9 mouse cellular contexts compared by ENCODE assay signal in genomic region chr13:33934743-33935142, GRCm38 (mm10). TPM values are rescaled to one million over a fixed set of nuclear protein-coding genes. Genes with fewer than 3 reads are reported as not detected.
DNase-seq lines count a peak whose midpoint lies in the region; ATAC-seq and TF ChIP-seq lines count a peak whose summit lies in the region.
"Had no signal": no experiment of that assay in that cellular context is flagged by ENCODE, and none has a peak within 500 bp of the region (broad histone marks: within the 10 kb centered on the region; RNA-seq: fewer than 3 reads in every experiment).

No protein-coding gene starts in this region.

- no peak overlapping the region for H3K4me3 ChIP-seq in heart, embryonic 11.5 days (ENCODE audit: low read depth, low read length)
- peak overlapping the region; percentile 64 for H3K4me3 ChIP-seq in lung, embryonic 14.5 days (ENCODE audit: low read depth, low read length)

- intact Hi-C loops in heart, postnatal 14 days (cut with DNase I) = no loop called here

- 63% methylated on average over 6 of the region's 6 CpGs for WGBS in heart, embryonic 11.5 days (ENCODE audit: insufficient replicate concordance)
- WGBS in lung, embryonic 14.5 days = 72% methylated on average over 6 of the region's 6 CpGs

- peak overlapping the region; percentile 82 for H3K4me2 ChIP-seq in heart, embryonic 11.5 days
- peak overlapping the region; percentile 79 for H3K4me2 ChIP-seq in lung, embryonic 14.5 days

- TF ChIP-seq CTCF in lung, embryonic 14.5 days (IDR thresholded peaks at IDR 0.05; ENCODE audit: low read depth) = no peak

- no peaks in the 10 kb centered on the region; the same call in 1 of the 2 replicates for H3K4me1 ChIP-seq in heart, embryonic 11.5 days (ENCODE audit: control insufficient read depth, insufficient read depth, low read length)
- peaks cover 5% of the 10 kb centered on the region; the same call in 1 of the 2 replicates for H3K4me1 ChIP-seq in lung, embryonic 14.5 days (ENCODE audit: insufficient read depth)

- H3K9ac ChIP-seq in heart, embryonic 11.5 days (ENCODE audit: low read depth, low read length) = no peak overlapping the region
- H3K9ac ChIP-seq in lung, embryonic 14.5 days = peak overlapping the region; percentile 79; the same call in 1 of the 2 replicates

- DNase-seq in heart, adult 18-20 months = peak; percentile 44 to 54
- no peak for DNase-seq in heart, postnatal 14 days
- DNase-seq in adrenal gland, adult 18-20 months (ENCODE audit: low spot score in 2 of 2) = peak; percentile 28 to 49
- no peak for DNase-seq in lung, embryonic 14.5 days
- no peak for DNase-seq in thymus, postnatal 4 days
- DNase-seq in kidney, postnatal 25 days = no peak

- ATAC-seq in heart, embryonic 11.5 days (replicated peaks; ENCODE audit: insufficient number of reproducible peaks, low FRiP score, low TSS enrichment) = no peak
- ATAC-seq in lung, embryonic 14.5 days (ENCODE audit: insufficient read depth) = no peak
- no peak for ATAC-seq in cerebellum, adult (ENCODE audit: insufficient number of reproducible peaks, low FRiP score, low TSS enrichment)

- H3K9me3 ChIP-seq in heart, embryonic 11.5 days (replicated peaks; ENCODE audit: control insufficient read depth, low read length) = no peaks in the 10 kb centered on the region
- no peaks in the 10 kb centered on the region for H3K9me3 ChIP-seq in lung, embryonic 14.5 days (ENCODE audit: low read depth, low read length)

- no peaks in the 10 kb centered on the region for H3K27me3 ChIP-seq in heart, embryonic 11.5 days (ENCODE audit: control insufficient read depth, insufficient read depth, low read length)
- H3K27me3 ChIP-seq in lung, embryonic 14.5 days (ENCODE audit: insufficient read depth, low read length) = no peaks in the 10 kb centered on the region
- H3K27me3 ChIP-seq: Patski had no signal

- no peaks in the 10 kb centered on the region for H3K36me3 ChIP-seq in heart, embryonic 11.5 days (ENCODE audit: control insufficient read depth, insufficient read depth, low read length)
- H3K36me3 ChIP-seq in lung, embryonic 14.5 days (ENCODE audit: insufficient read depth) = peaks cover 4% of the 10 kb centered on the region; the same call in 1 of the 2 replicates

- no peak overlapping the region for H3K27ac ChIP-seq in heart, embryonic 11.5 days (ENCODE audit: low read depth, low read length)
- H3K27ac ChIP-seq in lung, embryonic 14.5 days (ENCODE audit: low read depth) = no peak overlapping the region

RNA-seq across cellular contexts. Expression of gene Serpinb6c, which starts 29.2 kb away (rescaled TPM):
- total RNA-seq in heart, adult 18-20 months (2021) = not detected
- under 1 TPM in 1 of 2 experiments, not detected in 1; 0.22 TPM for total RNA-seq in heart, postnatal 14 days (2021)
- under 1 TPM; 0.45 to 0.60 TPM for total RNA-seq in adrenal gland, adult 18-20 months (2021)
- polyA plus RNA-seq in heart, embryonic 11.5 days (2014; fragmentation: Nextera tagmentation; extraction: Ambion mirVana) = not detected in 2 replicates
- polyA plus RNA-seq in lung, embryonic 14.5 days (2014; fragmentation: Nextera tagmentation; extraction: Ambion mirVana) = not detected in 2 replicates

RNA-seq across cellular contexts. Expression of gene Nqo2, which starts 29.7 kb away (rescaled TPM):
- total RNA-seq in heart, adult 18-20 months (2021) = 10 to 100 TPM; 38.3 to 41.5 TPM
- 10 to 100 TPM; 27.4 to 27.7 TPM for total RNA-seq in heart, postnatal 14 days (2021)
- 10 to 100 TPM; 28.6 to 51.8 TPM for total RNA-seq in adrenal gland, adult 18-20 months (2021)
- polyA plus RNA-seq in heart, embryonic 11.5 days (2014; fragmentation: Nextera tagmentation; extraction: Ambion mirVana) = 29.6 and 35.1 TPM in 2 replicates
- 31.2 and 35.1 TPM in 2 replicates for polyA plus RNA-seq in lung, embryonic 14.5 days (2014; fragmentation: Nextera tagmentation; extraction: Ambion mirVana)

Comparison
In these comparisons a context has a peak if more than half of its experiments do, and no peak if none do; other contexts are left out.
1. DNase-seq: peak in heart, adult 18-20 months (2 of 2) and adrenal gland, adult 18-20 months (2 of 2); none in heart, postnatal 14 days (0 of 2), lung, embryonic 14.5 days (single experiment), thymus, postnatal 4 days (single experiment) and kidney, postnatal 25 days (0 of 2).